Mouse (Mus musculus): ENCODE results near the gene Pafah1b1. TPM values are rescaled to one million over a fixed set of nuclear protein-coding genes. Genes with fewer than 3 reads are reported as not detected.

The Pafah1b1 gene
- polyA plus RNA-seq, 1 experiment from 2014 or later: 90.2 TPM

DNA sequence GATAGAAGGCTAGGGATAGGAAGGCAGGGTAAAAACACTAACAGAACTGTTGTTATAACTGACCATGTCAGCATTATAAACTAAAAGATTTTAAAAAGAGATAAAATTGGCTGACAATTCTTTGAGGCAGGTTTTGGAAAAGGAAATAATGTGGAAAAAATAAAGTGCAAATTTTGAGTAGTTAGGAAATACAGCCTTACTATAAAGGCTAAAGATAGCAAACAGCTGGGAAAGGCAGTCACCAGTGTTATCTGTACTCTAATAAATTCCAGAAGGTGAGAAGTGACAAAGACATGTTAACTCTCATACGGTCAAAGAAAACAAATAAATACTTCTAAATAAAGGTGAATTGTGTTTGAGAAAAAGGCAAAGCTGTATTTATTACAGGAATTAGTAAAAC, 15.7 kb downstream of the Pafah1b1 start:
- Histone ChIP-seq H3K4me2 (ENCODE audit: low read depth, low read length, severe bottlenecking) (no peak overlapping the region), H3K27me3 (ENCODE audit: control insufficient read depth, insufficient read depth, low read length) (no peaks in the 10 kb centered on the region), H3K4me3 (ENCODE audit: low read depth, low read length) (no peak overlapping the region), H3K9ac (ENCODE audit: low read length) (no peak overlapping the region), H3K36me3 (ENCODE audit: control insufficient read depth, insufficient read depth, low read length) (no peaks in the 10 kb centered on the region), H3K9me3 (ENCODE audit: control insufficient read depth, low read length) (no peaks in the 10 kb centered on the region), H3K27ac (ENCODE audit: low read depth, low read length) (no peak overlapping the region), H3K4me1 (replicated peaks; ENCODE audit: control insufficient read depth, insufficient read depth, low read length) (no peaks in the 10 kb centered on the region)
- ATAC-seq (replicated peaks; ENCODE audit: low FRiP score) (no peak), DNase-seq (ENCODE audit: low spot score) (no peak)
- WGBS: 81% methylated on average over 1 of the region's 1 CpGs

DNA sequence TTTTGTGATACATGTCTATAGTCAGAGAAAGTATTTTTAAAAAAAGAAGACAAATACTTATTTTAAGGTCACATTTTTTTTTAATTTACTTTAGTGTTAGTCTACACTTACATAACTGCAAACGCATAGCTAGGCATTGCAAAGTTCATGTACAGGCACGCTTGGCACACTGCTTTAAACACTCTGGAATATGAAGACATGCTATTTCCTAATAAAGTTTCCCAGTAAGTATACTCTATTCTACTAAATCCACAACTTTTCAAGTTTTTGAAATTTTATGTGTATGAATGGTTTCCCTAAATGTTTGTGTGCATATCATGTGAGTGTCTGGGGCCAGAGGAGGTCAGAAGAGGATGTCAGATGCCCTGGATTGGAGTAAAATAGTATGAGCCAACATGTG, 20.4 kb downstream of the Pafah1b1 start:
- H3K9me3 ChIP-seq (ENCODE audit: control insufficient read depth, low read length): no peaks in the 10 kb centered on the region
- 90% methylated on average over 2 of the region's 2 CpGs for WGBS
- no peaks in the 10 kb centered on the region for H3K27me3 ChIP-seq (ENCODE audit: control insufficient read depth, insufficient read depth, low read length)
- no peak overlapping the region for H3K4me2 ChIP-seq (ENCODE audit: low read depth, low read length, severe bottlenecking)
- ATAC-seq (replicated peaks; ENCODE audit: low FRiP score): no peak
- no peak overlapping the region for H3K9ac ChIP-seq (ENCODE audit: low read length)
- no peaks in the 10 kb centered on the region for H3K36me3 ChIP-seq (ENCODE audit: control insufficient read depth, insufficient read depth, low read length)
- H3K4me1 ChIP-seq (replicated peaks; ENCODE audit: control insufficient read depth, insufficient read depth, low read length): no peaks in the 10 kb centered on the region
- no peak for DNase-seq (ENCODE audit: low spot score)
- H3K27ac ChIP-seq (ENCODE audit: low read depth, low read length): no peak overlapping the region
- H3K4me3 ChIP-seq (ENCODE audit: low read depth, low read length): no peak overlapping the region

DNA sequence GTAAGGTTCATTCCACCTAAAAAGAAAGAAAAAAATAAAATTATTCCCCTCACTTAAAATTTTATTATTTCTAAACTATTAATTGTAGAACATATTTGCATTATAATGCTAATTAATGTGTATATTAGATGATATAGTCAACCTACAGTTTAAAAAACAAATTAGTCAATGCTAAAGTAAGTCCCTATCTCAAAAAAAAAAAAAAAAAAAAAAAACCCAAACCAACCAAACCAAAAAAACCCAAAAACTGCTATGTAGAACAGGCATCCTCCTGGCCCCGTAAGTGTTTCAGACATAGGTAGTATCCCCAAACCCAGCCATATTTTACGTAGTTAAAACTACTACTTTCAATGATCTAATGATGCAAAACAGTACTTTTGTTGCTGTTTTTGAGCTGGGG, 25.0 kb downstream of the Pafah1b1 start:
- Histone ChIP-seq H3K4me2 (ENCODE audit: low read depth, low read length, severe bottlenecking) (no peak overlapping the region), H3K27ac (ENCODE audit: low read depth, low read length) (no peak overlapping the region), H3K4me3 (ENCODE audit: low read depth, low read length) (no peak overlapping the region), H3K36me3 (ENCODE audit: control insufficient read depth, insufficient read depth, low read length) (peaks cover 2% of the 10 kb centered on the region; the same call in 1 of the 2 replicates), H3K27me3 (ENCODE audit: control insufficient read depth, insufficient read depth, low read length) (no peaks in the 10 kb centered on the region), H3K4me1 (replicated peaks; ENCODE audit: control insufficient read depth, insufficient read depth, low read length) (no peaks in the 10 kb centered on the region), H3K9me3 (ENCODE audit: control insufficient read depth, low read length) (no peaks in the 10 kb centered on the region), H3K9ac (ENCODE audit: low read length) (no peak overlapping the region)
- ATAC-seq (replicated peaks; ENCODE audit: low FRiP score) (no peak), DNase-seq (ENCODE audit: low spot score) (no peak)
- 97% methylated on average over 2 of the region's 2 CpGs for WGBS

DNA sequence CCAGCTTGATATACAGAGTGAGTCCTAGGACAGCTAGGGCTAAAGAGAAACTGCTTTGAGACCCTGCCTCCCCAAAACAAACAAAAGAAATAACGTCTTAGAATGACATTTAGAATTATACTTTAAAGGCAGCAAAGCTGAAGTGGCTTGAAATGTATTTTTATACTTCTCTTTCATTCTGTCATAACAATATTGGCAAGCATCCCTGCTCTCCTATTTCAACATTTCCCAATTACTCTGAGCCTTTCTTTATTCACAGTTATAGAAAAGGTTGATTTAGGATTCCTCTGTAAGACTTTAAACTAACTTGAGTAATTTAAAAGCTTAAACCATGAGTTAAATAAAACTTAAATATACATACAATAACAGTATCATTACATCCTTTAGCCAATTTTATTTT, 32.3 kb downstream of the Pafah1b1 start:
- ATAC-seq (replicated peaks; ENCODE audit: low FRiP score) (no peak), DNase-seq (ENCODE audit: low spot score) (no peak)
- H3K36me3 ChIP-seq (ENCODE audit: control insufficient read depth, insufficient read depth, low read length): peaks cover 5% of the 10 kb centered on the region; the same call in 1 of the 2 replicates
- H3K9ac ChIP-seq (ENCODE audit: low read length): no peak overlapping the region
- no peaks in the 10 kb centered on the region for H3K4me1 ChIP-seq (replicated peaks; ENCODE audit: control insufficient read depth, insufficient read depth, low read length)
- H3K27me3 ChIP-seq (ENCODE audit: control insufficient read depth, insufficient read depth, low read length): no peaks in the 10 kb centered on the region
- no peak overlapping the region for H3K4me2 ChIP-seq (ENCODE audit: low read depth, low read length, severe bottlenecking)
- no peak overlapping the region for H3K4me3 ChIP-seq (ENCODE audit: low read depth, low read length)
- WGBS: 79% methylated on average over 1 of the region's 1 CpGs
- no peaks in the 10 kb centered on the region for H3K9me3 ChIP-seq (ENCODE audit: control insufficient read depth, low read length)
- H3K27ac ChIP-seq (ENCODE audit: low read depth, low read length): no peak overlapping the region

DNA sequence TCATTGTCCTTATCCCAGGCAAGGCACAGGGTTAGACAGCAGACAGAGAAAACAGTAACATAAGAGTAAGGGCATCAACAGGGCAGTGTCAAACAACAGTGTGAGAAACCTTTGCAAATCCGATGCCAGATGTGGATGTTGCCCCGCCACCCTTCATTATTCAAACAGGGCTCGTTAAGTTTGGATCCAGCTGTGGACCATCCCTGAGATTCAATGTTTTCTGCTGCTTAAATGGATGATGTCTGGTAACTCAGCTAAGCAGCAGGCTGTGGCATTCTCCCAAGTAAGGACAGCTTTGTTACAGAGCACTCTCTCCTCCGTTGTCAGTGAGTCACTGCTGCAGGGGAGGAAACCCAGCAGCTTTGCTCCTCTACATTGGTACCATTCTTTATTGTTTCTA, 49.3 kb downstream of the Pafah1b1 start:
- Histone ChIP-seq H3K9ac (ENCODE audit: low read length) (no peak overlapping the region), H3K4me2 (ENCODE audit: low read depth, low read length, severe bottlenecking) (no peak overlapping the region), H3K9me3 (ENCODE audit: control insufficient read depth, low read length) (no peaks in the 10 kb centered on the region), H3K4me3 (ENCODE audit: low read depth, low read length) (no peak overlapping the region), H3K27ac (ENCODE audit: low read depth, low read length) (no peak overlapping the region), H3K4me1 (replicated peaks; ENCODE audit: control insufficient read depth, insufficient read depth, low read length) (no peaks in the 10 kb centered on the region), H3K27me3 (ENCODE audit: control insufficient read depth, insufficient read depth, low read length) (no peaks in the 10 kb centered on the region), H3K36me3 (ENCODE audit: control insufficient read depth, insufficient read depth, low read length) (peaks cover 3% of the 10 kb centered on the region; the same call in 1 of the 2 replicates)
- 80% methylated on average over 4 of the region's 4 CpGs for WGBS
- no peak for DNase-seq (ENCODE audit: low spot score)
- no peak for ATAC-seq (replicated peaks; ENCODE audit: low FRiP score)

DNA sequence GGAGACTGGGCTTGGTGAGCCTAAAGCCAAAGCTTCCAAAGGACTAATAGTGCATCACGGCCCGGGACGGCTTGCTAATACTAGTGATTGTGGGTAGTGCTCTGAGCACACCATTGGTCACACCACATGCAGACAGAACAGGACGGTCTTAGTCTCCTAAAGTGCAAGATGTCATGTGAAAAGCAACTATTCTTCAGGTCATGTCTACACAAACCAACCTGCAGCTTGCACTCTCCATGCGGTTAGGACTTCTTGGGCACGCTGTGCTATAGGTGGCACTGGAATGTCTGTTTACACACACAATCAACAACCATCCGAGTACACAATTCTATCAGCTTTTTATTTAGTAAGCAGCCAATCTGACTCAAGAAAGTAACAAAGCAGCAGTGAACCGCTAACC, 49.8 kb downstream of the Pafah1b1 start:
- H3K4me3 ChIP-seq (ENCODE audit: low read depth, low read length): no peak overlapping the region
- ATAC-seq (replicated peaks; ENCODE audit: low FRiP score): no peak
- H3K27ac ChIP-seq (ENCODE audit: low read depth, low read length): no peak overlapping the region
- H3K9ac ChIP-seq (ENCODE audit: low read length): no peak overlapping the region
- peaks cover 3% of the 10 kb centered on the region; the same call in 1 of the 2 replicates for H3K36me3 ChIP-seq (ENCODE audit: control insufficient read depth, insufficient read depth, low read length)
- no peaks in the 10 kb centered on the region for H3K9me3 ChIP-seq (ENCODE audit: control insufficient read depth, low read length)
- H3K4me2 ChIP-seq (ENCODE audit: low read depth, low read length, severe bottlenecking): no peak overlapping the region
- H3K4me1 ChIP-seq (replicated peaks; ENCODE audit: control insufficient read depth, insufficient read depth, low read length): no peaks in the 10 kb centered on the region
- DNase-seq (ENCODE audit: low spot score): no peak
- no peaks in the 10 kb centered on the region for H3K27me3 ChIP-seq (ENCODE audit: control insufficient read depth, insufficient read depth, low read length)
- WGBS: 95% methylated on average over 8 of the region's 8 CpGs

DNA sequence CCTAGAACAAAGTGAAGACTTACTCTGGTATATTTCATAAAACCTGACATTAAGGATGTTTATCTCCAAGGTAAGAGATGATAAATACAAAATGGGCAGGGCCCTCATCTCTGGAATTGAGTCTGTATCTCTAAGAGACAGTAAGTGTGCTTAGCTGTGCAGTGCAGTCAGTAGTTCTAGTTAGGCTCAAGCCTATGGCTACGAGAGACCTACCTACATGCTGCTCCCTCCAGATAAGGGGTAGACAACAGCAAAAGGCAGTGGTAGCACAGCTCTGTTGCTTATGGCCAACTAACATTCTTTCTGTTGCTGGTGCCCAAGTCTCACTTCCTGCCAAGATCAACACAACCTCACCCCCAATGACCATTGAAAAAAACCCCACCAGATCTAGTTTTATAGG, 50.9 kb downstream of the Pafah1b1 start:
- DNase-seq (ENCODE audit: low spot score): no peak
- Histone ChIP-seq H3K36me3 (ENCODE audit: control insufficient read depth, insufficient read depth, low read length) (peaks cover 3% of the 10 kb centered on the region; the same call in 1 of the 2 replicates), H3K9me3 (ENCODE audit: control insufficient read depth, low read length) (no peaks in the 10 kb centered on the region), H3K27ac (ENCODE audit: low read depth, low read length) (no peak overlapping the region), H3K9ac (ENCODE audit: low read length) (no peak overlapping the region), H3K4me3 (ENCODE audit: low read depth, low read length) (no peak overlapping the region), H3K4me2 (ENCODE audit: low read depth, low read length, severe bottlenecking) (no peak overlapping the region), H3K4me1 (replicated peaks; ENCODE audit: control insufficient read depth, insufficient read depth, low read length) (no peaks in the 10 kb centered on the region), H3K27me3 (ENCODE audit: control insufficient read depth, insufficient read depth, low read length) (no peaks in the 10 kb centered on the region)
- ATAC-seq (replicated peaks; ENCODE audit: low FRiP score): no peak
- 83% methylated on average over 1 of the region's 1 CpGs for WGBS

DNA sequence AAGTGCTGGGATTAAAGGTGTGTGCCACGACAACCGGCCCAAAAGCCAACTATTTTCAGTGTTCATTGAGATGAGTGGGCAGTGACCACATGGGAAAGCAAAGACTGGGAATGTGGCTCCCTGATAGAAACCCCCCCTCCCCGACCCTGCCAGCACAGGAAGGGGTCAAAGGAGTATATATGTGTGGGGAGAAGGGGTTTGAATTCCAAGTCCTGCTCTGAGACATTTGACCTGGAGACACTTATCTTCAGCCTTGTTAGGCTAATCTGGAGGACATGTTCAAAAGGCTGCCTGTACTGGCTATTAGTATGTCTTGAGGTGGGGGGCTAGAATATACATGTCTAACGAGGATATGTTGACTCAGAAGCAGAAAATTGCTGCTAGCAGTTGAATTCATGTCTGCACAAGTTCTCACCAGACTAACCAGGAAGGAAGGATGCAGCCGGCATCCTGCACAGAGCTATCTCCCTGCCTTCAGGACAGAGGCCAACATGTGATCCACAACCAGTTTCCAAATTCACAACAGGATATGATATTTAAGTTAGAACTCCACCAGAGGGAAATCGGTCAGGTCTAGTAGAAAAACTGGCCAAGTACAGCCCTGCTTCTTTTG, 51.5 kb downstream of the Pafah1b1 start:
- no peak overlapping the region for H3K27ac ChIP-seq (ENCODE audit: low read depth, low read length)
- H3K4me1 ChIP-seq (replicated peaks; ENCODE audit: control insufficient read depth, insufficient read depth, low read length): no peaks in the 10 kb centered on the region
- H3K36me3 ChIP-seq (ENCODE audit: control insufficient read depth, insufficient read depth, low read length): no peaks in the 10 kb centered on the region; the same call in 1 of the 2 replicates
- 89% methylated on average over 6 of the region's 6 CpGs for WGBS
- H3K4me2 ChIP-seq (ENCODE audit: low read depth, low read length, severe bottlenecking): no peak overlapping the region
- no peak overlapping the region for H3K4me3 ChIP-seq (ENCODE audit: low read depth, low read length)
- DNase-seq (ENCODE audit: low spot score): no peak
- no peak for ATAC-seq (replicated peaks; ENCODE audit: low FRiP score)
- H3K27me3 ChIP-seq (ENCODE audit: control insufficient read depth, insufficient read depth, low read length): no peaks in the 10 kb centered on the region
- H3K9me3 ChIP-seq (ENCODE audit: control insufficient read depth, low read length): no peaks in the 10 kb centered on the region
- H3K9ac ChIP-seq (ENCODE audit: low read length): no peak overlapping the region

DNA sequence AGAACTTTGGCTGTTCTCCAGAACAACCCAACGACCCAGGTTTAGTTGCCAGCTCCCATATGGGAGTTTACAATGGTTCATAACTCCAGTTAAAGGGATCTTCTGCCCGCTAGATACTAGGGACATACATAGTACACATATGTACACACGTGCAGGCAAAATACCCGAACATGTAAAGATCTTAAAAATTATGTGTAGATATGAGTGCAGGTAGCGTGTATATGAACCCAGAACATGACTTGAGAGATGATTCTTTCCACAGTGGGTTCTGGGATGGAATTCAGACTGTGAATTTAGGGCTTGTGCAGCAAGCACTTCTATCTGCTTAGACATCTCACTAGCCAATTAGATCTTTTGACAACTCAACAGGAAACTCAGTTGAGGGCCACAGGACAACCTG, 52.6 kb downstream of the Pafah1b1 start:
- Histone ChIP-seq H3K27me3 (ENCODE audit: control insufficient read depth, insufficient read depth, low read length) (no peaks in the 10 kb centered on the region), H3K27ac (ENCODE audit: low read depth, low read length) (no peak overlapping the region), H3K9ac (ENCODE audit: low read length) (no peak overlapping the region), H3K9me3 (ENCODE audit: control insufficient read depth, low read length) (no peaks in the 10 kb centered on the region), H3K4me2 (ENCODE audit: low read depth, low read length, severe bottlenecking) (no peak overlapping the region), H3K4me1 (replicated peaks; ENCODE audit: control insufficient read depth, insufficient read depth, low read length) (no peaks in the 10 kb centered on the region), H3K36me3 (ENCODE audit: control insufficient read depth, insufficient read depth, low read length) (no peaks in the 10 kb centered on the region; the same call in 1 of the 2 replicates), H3K4me3 (ENCODE audit: low read depth, low read length) (no peak overlapping the region)
- ATAC-seq (replicated peaks; ENCODE audit: low FRiP score) (no peak), DNase-seq (ENCODE audit: low spot score) (no peak)
- 92% methylated on average over 5 of the region's 5 CpGs for WGBS

Data from forebrain, embryonic 11.5 days (tissue).